Mouse (Mus musculus) erythroblast, embryonic 14.5 days (primary cell): ENCODE data around the gene Hspa5.

Source experiments
- GATA1 ChIP-seq: IDR thresholded peaks from 2 replicates; pipeline ENCODE4 v1.6.1; 2012; ENCODE audit warnings: low read length, inconsistent platforms, mixed read lengths
- TAL1 ChIP-seq: IDR thresholded peaks from 3 replicates; pipeline ENCODE4 v1.6.1; 2012; ENCODE audit warnings: low read length, inconsistent platforms, mixed read lengths

DNA sequence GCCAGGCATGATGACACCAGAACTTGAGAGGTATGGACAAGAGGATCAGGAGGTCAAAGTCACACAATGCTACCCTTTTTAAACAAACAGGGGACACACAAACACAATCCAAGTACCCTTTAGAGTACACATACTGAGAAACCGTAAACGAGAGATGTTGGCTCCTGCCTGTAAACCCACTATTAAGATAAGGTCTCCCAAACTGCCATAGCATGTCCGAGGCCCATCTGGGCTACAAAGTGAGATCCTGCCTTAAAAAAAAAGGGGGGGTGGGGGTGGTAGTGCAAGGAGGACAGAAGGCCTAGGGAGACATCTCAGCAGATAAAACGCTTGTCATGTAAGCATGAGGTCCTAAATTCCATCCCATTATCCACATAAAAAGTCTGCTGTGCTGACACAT, 23.3 kb upstream of the Hspa5 start:
- TF ChIP-seq TAL1 (no peak), GATA1 (no peak)
